Mouse (Mus musculus) liver, embryonic 16.5 days (tissue): Measurements from ENCODE around the gene Psmb5. TPM values are rescaled to one million over a fixed set of nuclear protein-coding genes. Genes with fewer than 3 reads are reported as not detected.

Source experiments
- ATAC-seq: fragments of 200-750 bp; cut with Nextera tagmentation; 2 replicates; pipeline ENCODE4 v1.8.0; 2017; ENCODE audit warnings: low read depth, mild to moderate bottlenecking, moderate number of reproducible peaks, moderate library complexity
- H3K27ac ChIP-seq: fragments of 300-500 bp; sonication (generic); 2 replicates; pipeline ENCODE4 v1.5.1; 2014; ENCODE audit warnings: mild to moderate bottlenecking, low read length
- H3K27me3 ChIP-seq: fragments of 300-500 bp; sonication (generic); 2 replicates; pipeline ENCODE4 v1.6.1; 2014; ENCODE audit warnings: low read depth, low read length, mixed read lengths; ENCODE audit not compliant: control insufficient read depth, insufficient read depth
- H3K36me3 ChIP-seq: fragments of 300-500 bp; sonication (generic); 2 replicates; pipeline ENCODE4 v1.6.1; 2014; ENCODE audit warnings: mild to moderate bottlenecking; ENCODE audit not compliant: control insufficient read depth, insufficient read depth
- H3K4me1 ChIP-seq: fragments of 300-500 bp; sonication (generic); 2 replicates; pipeline ENCODE4 v1.6.1; 2014; ENCODE audit warnings: low read depth, low read length, mixed read lengths; ENCODE audit not compliant: control insufficient read depth
- H3K4me2 ChIP-seq: fragments of 300-500 bp; sonication (generic); 2 replicates; pipeline ENCODE4 v1.6.1; 2014; ENCODE audit warnings: low read depth, low read length, mixed read lengths
- H3K4me3 ChIP-seq: fragments of 300-500 bp; sonication (generic); 2 replicates; pipeline ENCODE4 v1.5.1; 2014; ENCODE audit warnings: low read depth, mild to moderate bottlenecking, low read length
- H3K9ac ChIP-seq: fragments of 300-500 bp; sonication (generic); 2 replicates; pipeline ENCODE4 v1.6.1; 2014; ENCODE audit warnings: low read depth, low read length
- H3K9me3 ChIP-seq: fragments of 300-500 bp; sonication (generic); replicated peaks from 2 replicates; pipeline ENCODE4 v1.6.1; 2016; ENCODE audit warnings: low read length; ENCODE audit not compliant: control insufficient read depth
- WGBS: fragments of 180-500 bp; shearing (Covaris S2); extraction: QIAGEN DNeasy Blood & Tissue Kit; methylation state at CpG from one replicate; pipeline ENCODE4 v1.1.7; 2014; ENCODE audit not compliant: insufficient replicate concordance; 5-methylcytosine and 5-hydroxymethylcytosine counted together
- polyA plus RNA-seq: library from polyadenylated mRNA; unstranded; fragments of >200 nt; fragmentation: Nextera tagmentation; extraction: Ambion mirVana; gene quantifications from 2 replicates; pipeline ENCODE4 v1.2.1, GENCODE M21; 2015

Gene Psmb5
- polyA plus RNA-seq, 1 experiment from 2014 or later = 173 TPM

- Histone ChIP-seq H3K4me2 (no peak overlapping the region), H3K36me3 (peaks cover 10% of the 10 kb centered on the region), H3K4me3 (no peak overlapping the region), H3K4me1 (peaks cover 7% of the 10 kb centered on the region; the same call in 1 of the 2 replicates), H3K27me3 (peaks cover 19% of the 10 kb centered on the region), H3K9me3 (no peaks in the 10 kb centered on the region), H3K27ac (no peak overlapping the region), H3K9ac (no peak overlapping the region)
- ATAC-seq = no peak
- WGBS = 69% methylated on average over 5 of the region's 5 CpGs
These were observed 20.4 kb upstream of the Psmb5 start for GRCm38 (mm10) chr14:54638210-54638609.

GRCm38 (mm10) chr14:54636954-54637353 lies 19.1 kb upstream of the Psmb5 start:
- ATAC-seq = no peak

GRCm38 (mm10) chr14:54634182-54634581 lies 16.4 kb upstream of the Psmb5 start:
- no peak for ATAC-seq
- Histone ChIP-seq H3K9me3 (no peaks in the 10 kb centered on the region), H3K4me2 (no peak overlapping the region)

More at GRCm38 (mm10) chr14:54636954-54637353, 19.1 kb upstream of the Psmb5 start:
- no peak overlapping the region for H3K27ac ChIP-seq
- H3K27me3 ChIP-seq = peaks cover 19% of the 10 kb centered on the region
- no peaks in the 10 kb centered on the region for H3K36me3 ChIP-seq
- 38% methylated on average over 8 of the region's 8 CpGs for WGBS
- no peak overlapping the region for H3K4me2 ChIP-seq
- H3K4me3 ChIP-seq = no peak overlapping the region
- H3K9ac ChIP-seq = no peak overlapping the region
- H3K9me3 ChIP-seq = no peaks in the 10 kb centered on the region
- peaks cover 7% of the 10 kb centered on the region; the same call in 1 of the 2 replicates for H3K4me1 ChIP-seq

DNA sequence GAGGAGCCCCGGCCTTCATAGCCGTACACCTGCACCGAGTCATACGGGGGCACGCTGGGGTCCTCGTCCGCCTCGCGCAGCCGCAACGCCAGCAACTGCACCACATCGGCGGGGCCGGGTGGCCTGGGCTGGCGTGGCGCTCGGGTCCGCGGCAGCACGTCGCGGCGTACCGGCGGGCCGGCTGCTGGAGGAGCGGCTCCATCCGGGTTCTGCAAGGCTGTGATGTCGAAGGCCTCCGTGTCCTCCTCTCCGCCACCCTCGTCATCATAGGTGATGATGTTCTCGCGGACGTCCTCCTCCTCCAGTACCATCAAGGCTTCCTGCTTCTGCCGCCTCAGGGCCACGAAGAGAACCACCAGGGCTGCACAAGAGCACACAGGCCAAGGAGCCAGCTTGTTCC lies 14.4 kb upstream of the Psmb5 start:
- Histone ChIP-seq H3K4me1 (no peaks in the 10 kb centered on the region), H3K9ac (no peak overlapping the region), H3K4me2 (no peak overlapping the region), H3K9me3 (no peaks in the 10 kb centered on the region), H3K4me3 (no peak overlapping the region), H3K27ac (no peak overlapping the region), H3K27me3 (no peaks in the 10 kb centered on the region), H3K36me3 (no peaks in the 10 kb centered on the region)
- no peak for ATAC-seq
- 87% methylated on average over 28 of the region's 37 CpGs for WGBS

More at GRCm38 (mm10) chr14:54634182-54634581, 16.4 kb upstream of the Psmb5 start:
- Histone ChIP-seq H3K9ac (no peak overlapping the region), H3K36me3 (no peaks in the 10 kb centered on the region), H3K4me1 (no peaks in the 10 kb centered on the region), H3K27ac (no peak overlapping the region), H3K4me3 (no peak overlapping the region), H3K27me3 (peaks cover 3% of the 10 kb centered on the region; the same call in 1 of the 2 replicates)
- 60% methylated on average over 4 of the region's 4 CpGs for WGBS

GRCm38 (mm10) chr14:54631240-54631599 lies 13.4 kb upstream of the Psmb5 start:
- H3K9ac ChIP-seq = no peak overlapping the region
- no peaks in the 10 kb centered on the region for H3K9me3 ChIP-seq
- H3K27ac ChIP-seq = no peak overlapping the region
- no peaks in the 10 kb centered on the region for H3K27me3 ChIP-seq
- H3K36me3 ChIP-seq = no peaks in the 10 kb centered on the region
- H3K4me3 ChIP-seq = no peak overlapping the region
- H3K4me2 ChIP-seq = no peak overlapping the region
- H3K4me1 ChIP-seq = no peaks in the 10 kb centered on the region
- 80% methylated on average over 4 of the region's 4 CpGs for WGBS
- ATAC-seq = no peak

DNA sequence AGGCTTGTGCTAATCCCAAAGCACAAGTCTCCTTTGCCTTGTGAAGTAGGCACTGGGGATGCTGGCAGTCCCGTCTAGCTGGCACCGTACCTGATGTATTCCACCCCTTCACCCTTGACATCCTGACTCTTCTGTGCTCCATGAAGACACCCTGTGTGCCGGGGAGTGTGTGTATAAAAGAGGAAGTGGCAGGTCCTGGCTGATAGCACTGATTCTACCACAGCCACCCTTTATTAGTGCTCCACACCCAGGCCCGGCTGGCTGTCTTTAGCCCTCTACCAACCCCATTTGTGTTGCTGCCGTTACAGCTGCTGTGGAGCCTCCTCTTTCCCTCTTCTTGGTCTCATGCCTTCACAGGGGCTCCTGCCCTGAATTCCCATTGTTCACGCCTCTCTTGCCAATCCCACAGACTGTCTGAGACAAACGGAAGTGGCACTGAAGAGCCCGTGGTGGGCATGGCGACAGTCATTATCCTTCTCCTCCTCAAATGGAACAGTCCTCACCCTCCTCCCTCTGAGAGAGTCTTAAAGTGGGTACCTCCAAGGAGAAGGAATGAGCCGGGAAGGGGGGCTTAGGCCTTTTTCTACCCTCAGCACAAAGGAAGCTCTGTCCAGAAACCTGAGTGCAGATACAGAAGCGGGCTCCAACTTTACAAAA lies 12.9 kb upstream of the Psmb5 start:
- Histone ChIP-seq H3K4me1 (no peaks in the 10 kb centered on the region), H3K4me3 (no peak overlapping the region), H3K9ac (no peak overlapping the region), H3K27me3 (no peaks in the 10 kb centered on the region; the same call in 1 of the 2 replicates), H3K27ac (no peak overlapping the region), H3K4me2 (no peak overlapping the region), H3K36me3 (no peaks in the 10 kb centered on the region), H3K9me3 (no peaks in the 10 kb centered on the region)
- WGBS = 47% methylated on average over 11 of the region's 11 CpGs
- no peak for ATAC-seq

DNA sequence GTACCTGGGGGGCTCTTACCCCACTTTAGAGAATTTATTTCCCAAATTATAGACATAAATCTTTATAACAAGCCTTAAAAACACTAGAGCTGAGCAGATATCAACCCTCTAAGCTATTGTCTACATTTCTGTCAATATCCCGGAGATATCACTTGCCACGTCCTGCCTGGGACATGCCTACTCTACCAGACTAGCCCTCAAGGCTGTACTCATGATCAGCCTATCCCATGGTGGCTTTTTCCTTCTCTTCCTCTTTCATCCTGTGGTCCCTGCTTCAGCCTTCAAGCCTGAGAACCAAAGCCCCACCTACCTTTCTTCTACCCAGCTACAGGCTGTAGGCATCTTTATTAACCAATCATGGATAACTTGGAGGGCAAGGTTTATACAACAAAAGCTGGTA lies 12.0 kb upstream of the Psmb5 start:
- 63% methylated on average over 2 of the region's 2 CpGs for WGBS
- no peak overlapping the region for H3K4me3 ChIP-seq
- no peak for ATAC-seq
- H3K27ac ChIP-seq = no peak overlapping the region
- H3K27me3 ChIP-seq = no peaks in the 10 kb centered on the region; the same call in 1 of the 2 replicates
- no peak overlapping the region for H3K9ac ChIP-seq
- no peaks in the 10 kb centered on the region for H3K4me1 ChIP-seq
- no peaks in the 10 kb centered on the region for H3K9me3 ChIP-seq
- no peaks in the 10 kb centered on the region for H3K36me3 ChIP-seq
- no peak overlapping the region for H3K4me2 ChIP-seq

- 53% methylated on average over 5 of the region's 5 CpGs for WGBS
- Histone ChIP-seq H3K9me3 (no peaks in the 10 kb centered on the region), H3K4me2 (no peak overlapping the region), H3K9ac (no peak overlapping the region), H3K4me3 (no peak overlapping the region), H3K4me1 (peaks cover 5% of the 10 kb centered on the region; the same call in 1 of the 2 replicates), H3K27me3 (no peaks in the 10 kb centered on the region; the same call in 1 of the 2 replicates), H3K36me3 (no peaks in the 10 kb centered on the region), H3K27ac (no peak overlapping the region)
- ATAC-seq = no peak
These were observed 10.3 kb upstream of the Psmb5 start for GRCm38 (mm10) chr14:54628103-54628502.

GRCm38 (mm10) chr14:54624976-54625375 lies 7.2 kb upstream of the Psmb5 start:
- WGBS = 76% methylated on average over 10 of the region's 10 CpGs
- Histone ChIP-seq H3K9ac (no peak overlapping the region), H3K4me2 (no peak overlapping the region), H3K27me3 (no peaks in the 10 kb centered on the region; the same call in 1 of the 2 replicates), H3K4me1 (peaks cover 6% of the 10 kb centered on the region; the same call in 1 of the 2 replicates), H3K27ac (no peak overlapping the region), H3K4me3 (no peak overlapping the region), H3K9me3 (no peaks in the 10 kb centered on the region), H3K36me3 (no peaks in the 10 kb centered on the region)
- ATAC-seq = no peak
